Mouse (Mus musculus): ENCODE measurements around the gene Fam221b.

Gene Fam221b

DNA sequence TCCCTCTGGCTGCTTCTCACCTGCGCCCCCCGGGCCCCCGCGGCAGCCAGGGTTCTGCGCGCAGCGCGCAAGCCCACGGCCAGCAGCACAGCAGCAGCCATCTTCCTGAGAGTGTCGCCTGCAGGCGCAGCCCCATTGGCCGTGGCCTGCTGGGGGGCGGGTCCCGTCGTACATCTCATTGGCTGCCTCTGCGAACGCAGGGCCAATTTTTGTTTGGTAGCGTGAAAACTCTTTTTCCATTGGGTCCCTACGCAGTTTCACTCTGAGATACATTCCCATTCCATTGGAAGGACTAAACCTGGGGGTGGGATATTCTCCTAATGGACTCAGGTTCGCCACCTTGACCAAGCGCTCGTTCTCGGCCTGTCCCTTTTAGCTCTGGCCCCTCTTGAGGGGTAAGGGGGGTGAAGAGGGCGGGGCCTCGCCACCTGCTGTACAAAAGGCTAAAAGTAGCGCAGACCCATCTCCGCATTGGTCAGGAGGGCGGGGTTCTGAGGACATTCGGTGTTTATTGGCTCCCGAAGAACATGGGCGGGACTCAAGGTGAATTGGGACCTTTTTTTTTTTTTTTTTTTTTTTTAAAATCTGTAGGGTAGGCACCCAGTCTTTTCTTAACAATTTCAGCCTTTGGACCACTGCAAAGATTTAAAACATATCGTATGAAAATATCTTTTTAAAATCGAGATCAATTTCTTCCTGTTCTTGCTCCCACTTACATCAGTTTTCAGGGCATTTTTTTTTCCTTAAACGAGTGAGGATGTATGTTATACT, 12.4 kb downstream of the Fam221b start, which contains the start of gene Hint2:
Hint2 (minus strand) TSS at position 128 of the 771 bp plus-strand sequence.
- peak; percentile 94 for DNase-seq

DNA sequence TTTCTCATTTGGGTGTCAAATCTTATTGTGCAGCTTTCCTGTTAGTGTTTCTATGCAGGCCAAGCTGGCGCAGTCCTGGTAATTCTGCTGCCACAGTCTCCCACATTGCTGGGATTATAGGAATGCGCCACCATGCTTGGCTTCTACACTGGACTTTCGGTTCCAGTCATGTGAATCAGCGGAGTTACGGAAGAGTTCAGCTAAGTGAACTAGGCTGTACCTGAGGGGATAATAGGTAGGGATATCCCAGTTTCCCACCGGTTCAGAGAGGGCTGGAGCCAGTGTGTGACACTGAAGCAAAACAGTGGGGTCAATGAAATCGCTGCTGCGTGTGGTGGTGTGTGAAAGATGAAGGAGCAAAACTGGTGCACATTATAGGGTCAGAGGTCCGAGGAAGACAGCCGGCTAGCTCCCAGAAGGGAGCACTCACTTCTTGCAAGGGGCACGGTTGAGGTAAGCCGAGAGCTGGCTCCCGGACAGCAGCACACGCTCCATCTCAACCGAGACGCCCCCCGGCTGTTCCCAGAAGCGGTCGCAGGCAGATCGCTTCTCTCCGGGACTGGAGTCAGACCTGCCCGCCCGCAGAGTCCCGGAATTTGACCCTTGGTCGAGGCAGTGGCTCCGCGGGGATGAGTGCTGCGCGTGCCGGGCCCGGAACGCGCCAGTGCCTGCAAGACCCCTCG, 13.1 kb downstream of the Fam221b start:
- peak; percentile 11 for DNase-seq

DNA sequence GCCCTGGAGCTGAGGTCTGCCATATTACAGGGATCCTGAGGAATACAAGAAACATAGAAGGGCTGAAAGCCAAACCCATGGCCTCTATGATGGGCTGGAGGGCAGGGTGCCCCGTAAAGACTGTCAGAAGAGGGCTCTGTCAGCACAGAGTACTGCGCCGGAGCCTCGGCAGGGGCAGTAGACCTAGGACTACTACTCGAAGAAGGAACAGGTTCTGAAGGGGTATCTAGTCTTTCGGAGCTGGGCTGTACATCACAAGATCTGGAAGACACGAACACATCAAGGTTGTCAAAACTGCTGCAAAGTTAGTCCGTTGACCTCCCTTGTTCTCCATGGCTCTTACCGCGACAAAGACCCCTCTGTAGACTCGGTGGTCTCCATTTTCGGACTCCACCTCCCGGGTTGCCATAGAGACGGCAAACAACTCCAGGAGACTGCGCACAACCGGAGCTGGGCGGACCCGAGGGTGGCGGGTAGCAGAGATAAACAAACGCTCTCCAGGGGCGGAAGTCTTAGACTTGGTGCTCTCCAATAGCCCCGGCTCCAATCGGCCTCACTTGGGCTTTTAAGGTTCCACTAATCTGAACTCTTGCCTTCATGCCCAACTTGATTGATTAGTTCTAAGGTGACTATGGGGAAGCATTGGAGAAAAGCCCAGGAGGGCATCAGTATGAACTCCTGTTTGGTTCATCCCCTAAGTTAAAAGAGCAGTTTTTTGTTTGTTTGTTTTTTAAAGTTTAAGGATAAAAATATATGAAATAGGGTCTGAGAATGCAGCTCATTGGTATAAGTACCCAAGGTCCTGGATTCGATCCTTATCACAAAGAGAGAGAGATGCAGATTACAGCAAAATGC, 15.6 kb downstream of the Fam221b start, which contains the start of gene Spag8:
Spag8 (minus strand) TSS at position 434 of the 855 bp plus-strand sequence.
- DNase-seq = peak; percentile 30

DNA sequence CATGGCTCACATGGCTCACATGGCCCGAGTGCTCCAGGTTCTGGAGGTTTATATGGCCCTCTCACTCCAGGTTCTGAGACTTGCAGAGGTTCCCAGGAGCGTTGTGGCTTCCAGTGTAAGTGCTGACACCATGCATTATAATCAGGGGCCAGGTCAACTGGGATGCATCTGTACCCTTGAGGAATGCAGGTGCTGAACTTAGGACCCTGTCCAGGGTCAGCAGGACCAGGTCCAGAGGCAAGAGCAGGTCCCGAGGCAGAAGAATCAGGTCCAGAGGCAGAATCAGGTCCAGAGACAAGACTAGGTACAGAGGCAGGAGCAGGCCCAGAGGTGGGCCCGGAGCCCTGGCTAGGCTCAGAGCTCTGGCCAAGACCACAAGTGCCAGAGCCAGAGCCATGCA, 16.2 kb downstream of the Fam221b start:
- DNase-seq = no peak

DNA sequence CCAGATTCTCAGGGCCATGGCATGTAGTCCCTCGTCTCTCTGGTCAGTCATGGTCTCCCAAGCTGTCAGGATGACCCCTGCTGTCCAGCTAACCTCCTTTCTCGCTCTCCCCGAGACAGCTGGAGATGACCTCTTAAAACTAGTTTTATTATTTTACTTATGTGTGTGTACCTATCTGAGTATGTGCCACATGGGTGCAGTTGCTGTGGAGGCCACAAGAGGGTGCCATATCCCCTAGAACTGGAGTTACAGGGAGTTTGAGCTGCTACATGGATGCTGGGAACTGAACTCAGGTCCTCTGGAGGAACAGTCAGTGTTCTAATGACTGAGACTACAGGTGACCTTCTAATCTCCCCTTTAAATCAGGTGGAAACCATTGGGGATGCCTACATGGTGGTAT, 19.2 kb downstream of the Fam221b start:
- no peak for DNase-seq

DNA sequence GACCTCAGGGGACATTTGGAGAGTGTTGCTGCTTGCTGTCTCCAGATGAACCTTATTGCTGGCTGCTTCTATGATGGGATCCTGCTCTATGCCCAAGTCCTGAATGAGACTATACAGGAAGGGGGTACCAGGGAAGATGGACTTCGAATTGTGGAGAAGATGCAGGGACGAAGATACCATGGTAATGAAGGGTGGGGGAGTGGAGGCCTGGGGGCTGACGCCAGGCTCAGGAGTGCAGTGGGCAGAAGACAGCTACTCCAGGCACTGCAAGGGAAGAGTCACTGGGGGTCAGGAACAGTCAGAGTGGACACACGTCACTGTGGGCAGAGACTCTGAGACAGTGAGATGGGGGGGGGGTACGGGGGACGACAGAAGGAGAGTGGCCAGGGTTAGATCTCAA, 28.5 kb downstream of the Fam221b start:
- DNase-seq = peak; percentile 0

DNA sequence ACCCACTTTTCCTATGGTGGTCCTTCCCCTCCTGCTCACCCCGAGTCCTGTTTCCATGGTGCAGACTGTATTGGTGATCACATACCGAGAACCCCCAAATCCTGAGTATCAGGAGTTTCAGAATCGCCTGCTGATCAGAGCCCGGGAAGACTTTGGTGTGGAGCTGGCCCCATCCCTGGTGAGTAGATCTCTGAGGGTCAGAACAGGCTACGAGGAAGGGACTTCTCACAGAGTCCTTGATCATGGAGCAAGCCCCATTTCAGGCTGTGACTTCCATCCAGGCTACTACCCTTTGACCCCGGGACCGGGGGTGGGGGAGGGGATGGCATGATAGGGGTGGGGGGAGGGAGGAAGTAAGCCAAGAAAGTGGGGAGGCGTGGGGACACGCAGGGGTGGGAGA, 28.9 kb downstream of the Fam221b start:
- peak; percentile 1 for DNase-seq

DNA sequence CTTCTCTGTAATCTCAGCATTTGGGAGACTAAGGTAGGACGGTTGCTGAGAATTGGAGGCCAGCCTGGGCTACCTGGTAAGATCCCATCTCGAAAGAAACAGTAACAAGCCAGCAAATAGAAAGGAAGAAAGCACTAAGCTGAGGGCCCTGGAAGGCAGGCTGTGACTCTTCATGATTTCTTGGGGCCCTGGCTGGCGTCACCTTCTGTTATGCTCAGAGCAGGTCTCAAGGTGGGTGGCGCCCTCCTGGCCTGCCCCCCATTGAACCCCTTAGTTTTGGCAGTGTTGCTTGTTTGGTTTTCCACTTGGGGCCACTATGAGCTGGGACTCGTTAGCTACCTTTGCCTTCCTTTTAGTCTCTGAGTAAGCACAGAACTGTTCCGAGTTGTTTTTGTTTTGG, 32.2 kb downstream of the Fam221b start:
- DNase-seq = peak; percentile 0

DNA sequence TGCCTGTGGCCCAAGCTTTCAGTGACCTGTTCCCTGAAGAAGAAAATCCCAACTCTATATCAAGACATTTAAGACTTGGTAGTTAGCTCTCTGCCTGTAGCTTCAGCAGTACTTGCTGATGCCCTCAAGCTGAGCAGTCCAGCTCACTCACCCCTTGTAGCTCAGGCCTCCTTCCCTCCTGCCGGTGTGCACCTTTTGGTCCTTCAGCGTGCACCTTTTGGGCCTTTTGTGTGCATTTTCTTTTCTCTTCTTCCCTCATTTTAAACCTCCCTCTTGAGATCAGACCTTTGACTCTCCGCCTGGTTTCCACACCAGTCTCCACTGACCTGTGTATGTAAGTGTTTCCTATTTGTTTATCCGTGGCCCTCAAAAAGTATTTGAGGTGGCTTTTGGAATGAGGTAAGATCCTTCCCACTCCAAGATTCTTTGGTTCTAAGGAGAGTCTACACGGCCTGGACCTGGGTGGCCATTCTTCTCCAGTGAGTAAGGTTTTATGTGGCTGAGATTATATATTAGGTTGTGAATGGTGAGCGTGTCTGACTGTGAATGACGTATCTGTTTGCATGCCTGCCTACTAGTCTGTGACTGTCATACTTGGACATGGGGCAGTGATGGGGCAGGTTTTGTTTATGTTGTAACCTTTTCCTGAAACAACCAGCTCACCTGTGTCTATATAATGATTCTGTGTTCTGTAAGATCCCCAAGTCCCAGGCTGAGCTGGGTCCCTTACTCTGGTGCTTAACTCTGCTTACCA, 34.1 kb downstream of the Fam221b start:
- DNase-seq = peak; percentile 1

DNA sequence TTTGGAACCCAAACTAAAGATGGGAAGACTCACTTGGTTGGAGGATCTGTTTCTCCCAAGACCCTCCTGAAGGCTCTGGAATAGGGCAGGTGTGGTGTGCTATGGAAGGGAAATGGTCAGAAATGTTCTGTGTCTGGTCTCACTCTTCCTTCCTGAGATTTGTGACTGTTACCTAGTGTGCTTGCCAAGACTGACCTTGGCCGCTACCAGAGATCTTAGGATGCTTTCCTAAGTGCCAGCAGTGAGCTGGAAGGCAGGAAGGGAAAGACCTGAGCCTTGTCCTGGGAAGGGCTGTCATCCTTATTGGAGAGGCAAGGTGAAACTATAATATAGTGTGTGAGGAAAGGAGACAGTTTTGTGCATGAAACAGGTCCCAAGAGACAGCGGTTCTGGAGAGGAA, 35.2 kb downstream of the Fam221b start:
- no peak for DNase-seq

DNA sequence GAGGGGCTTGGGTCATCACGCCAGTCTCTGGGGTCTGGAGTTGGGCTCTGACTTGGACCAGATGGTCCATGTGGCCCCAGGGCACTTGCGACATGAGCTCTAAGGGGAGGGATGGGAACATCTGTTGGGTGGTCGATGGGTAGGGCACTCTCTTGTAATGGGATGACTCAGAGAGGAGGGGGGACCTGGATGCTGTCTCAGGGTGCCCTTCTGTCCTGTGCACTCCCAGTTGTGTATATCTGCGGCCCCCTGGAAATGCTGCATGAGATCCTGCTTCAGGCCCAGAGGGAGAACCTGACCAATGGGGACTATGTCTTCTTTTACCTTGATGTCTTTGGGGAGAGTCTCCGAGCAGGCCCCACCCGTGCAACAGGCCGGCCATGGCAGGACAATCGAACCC, 35.6 kb downstream of the Fam221b start:
- no peak for DNase-seq

DNA sequence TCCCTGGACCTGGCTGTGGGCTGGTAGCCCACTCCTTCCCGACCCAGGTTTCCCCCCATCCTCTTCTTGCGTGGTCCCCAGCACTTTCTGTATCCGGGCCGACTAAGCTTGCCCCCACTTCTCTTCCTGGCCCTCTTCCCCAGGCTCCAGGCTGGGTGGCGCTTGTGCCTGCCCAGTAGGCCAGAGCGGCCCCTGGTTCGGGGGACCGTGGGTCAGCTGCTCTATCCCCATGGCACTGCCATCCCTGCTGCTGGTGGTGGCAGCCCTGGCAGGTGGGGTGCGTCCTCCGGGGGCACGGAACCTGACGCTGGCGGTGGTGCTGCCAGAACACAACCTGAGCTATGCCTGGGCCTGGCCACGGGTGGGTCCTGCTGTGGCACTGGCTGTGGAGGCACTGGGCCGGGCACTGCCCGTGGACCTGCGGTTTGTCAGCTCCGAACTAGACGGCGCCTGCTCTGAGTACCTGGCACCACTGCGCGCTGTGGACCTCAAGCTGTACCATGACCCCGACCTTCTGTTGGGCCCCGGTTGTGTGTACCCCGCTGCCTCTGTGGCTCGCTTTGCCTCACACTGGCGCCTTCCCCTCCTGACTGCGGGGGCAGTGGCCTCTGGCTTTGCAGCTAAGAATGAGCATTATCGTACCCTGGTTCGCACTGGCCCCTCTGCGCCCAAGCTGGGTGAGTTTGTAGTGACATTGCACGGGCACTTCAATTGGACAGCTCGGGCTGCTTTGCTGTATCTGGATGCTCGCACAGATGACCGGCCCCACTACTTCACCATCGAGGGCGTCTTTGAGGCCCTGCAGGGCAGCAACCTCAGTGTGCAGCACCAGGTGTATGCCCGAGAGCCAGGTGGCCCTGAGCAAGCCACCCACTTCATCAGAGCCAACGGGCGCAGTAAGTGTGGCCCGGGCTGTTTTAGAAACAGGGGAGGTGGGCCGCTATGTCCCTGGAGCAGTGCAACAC, 36.7 kb downstream of the Fam221b start:
- peak; percentile 25 for DNase-seq

DNA sequence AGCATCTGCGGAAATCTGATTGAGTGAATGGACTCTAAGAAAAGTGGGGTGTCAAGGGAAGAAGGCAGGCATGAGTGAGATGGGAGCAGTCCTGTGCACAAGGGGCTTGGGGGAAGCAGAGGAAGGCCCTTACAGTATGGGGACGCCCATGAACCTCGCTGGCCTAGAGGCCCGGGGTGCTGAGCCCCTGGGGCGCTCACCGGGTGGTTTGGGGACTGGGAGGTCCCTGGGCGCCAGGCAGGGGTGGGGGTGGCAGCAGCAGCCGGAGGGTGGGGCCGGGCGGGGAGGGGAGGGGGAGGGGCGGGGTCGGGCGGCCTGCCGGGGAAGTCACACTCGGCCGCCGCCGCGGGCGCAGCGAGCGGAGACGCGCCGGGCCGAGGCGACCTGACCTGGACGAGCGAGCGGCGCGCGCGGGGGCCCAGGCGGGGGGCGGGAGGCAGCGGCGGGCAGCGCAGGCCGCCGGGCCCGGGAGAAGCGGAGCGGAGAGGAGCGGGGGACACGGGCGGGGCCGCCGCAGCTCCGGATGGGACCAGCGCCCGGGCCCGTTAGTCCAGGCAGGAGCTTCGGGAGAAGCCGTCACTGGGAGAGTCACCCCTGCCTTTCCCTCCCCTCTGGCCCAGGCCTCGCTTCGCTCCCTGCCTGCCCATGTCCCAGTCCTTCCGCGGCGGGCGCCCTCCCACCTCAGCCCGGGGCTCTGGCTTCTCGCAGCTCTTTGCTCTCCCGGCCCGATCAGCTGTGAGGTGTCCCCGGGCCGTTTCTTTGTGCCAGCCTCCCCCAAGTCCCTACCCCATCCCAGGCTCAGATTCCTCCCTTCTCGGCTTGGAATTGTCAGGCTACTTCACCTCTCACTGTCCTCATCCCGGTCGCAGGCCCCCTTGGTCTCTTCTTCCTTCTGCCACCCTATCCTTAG, 37.6 kb downstream of the Fam221b start, which contains the start of gene Npr2:
Npr2 (plus strand) TSS at position 890 of the 910 bp plus-strand sequence.
- DNase-seq = peak; percentile 57

DNA sequence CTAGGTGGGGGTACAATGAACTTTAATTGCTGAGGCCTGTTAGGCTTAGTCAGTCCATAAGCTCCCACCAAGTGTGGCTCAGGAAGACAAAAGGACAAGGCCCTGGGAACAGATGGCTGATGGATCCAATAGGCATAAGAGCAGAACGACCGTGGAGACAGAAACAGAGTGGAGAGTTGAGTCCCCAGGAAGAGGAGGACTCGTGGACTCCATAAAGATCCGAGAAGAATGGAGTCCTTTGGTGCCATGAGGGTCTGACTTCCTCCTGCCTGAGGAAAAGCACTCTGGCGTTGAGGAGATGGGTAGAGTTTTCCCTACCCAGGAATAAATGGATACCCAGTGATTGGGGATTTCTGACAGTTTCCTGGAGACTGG, 38.3 kb downstream of the Fam221b start:
- DNase-seq = no peak

DNA sequence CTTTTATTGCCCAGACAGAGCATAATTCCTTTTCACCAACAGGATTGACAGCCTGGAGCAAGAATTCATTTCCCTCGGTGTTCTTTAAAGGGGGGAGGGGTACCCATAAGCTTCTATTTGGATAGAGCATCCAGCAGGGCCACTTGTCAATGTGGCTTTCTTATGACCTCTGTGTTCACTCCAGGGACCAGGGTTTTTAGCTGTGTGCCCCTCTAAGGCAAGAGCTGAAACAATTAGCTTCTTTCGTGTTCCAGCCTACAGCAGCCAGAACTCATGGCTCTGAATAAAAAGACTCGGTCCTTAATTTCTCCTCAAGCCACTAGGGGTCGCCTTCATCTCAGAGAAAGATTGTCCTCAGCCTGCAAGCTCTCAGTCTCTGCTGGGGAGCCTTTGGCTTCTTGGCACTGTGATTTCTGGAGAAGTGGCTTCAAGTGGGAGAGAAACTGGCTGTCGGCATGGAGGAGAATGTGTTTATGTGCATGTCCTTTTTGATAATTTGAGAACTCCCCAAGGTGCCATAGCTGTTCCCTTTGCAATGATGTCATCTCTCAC, 38.8 kb downstream of the Fam221b start:
- peak; percentile 79 for DNase-seq

DNA sequence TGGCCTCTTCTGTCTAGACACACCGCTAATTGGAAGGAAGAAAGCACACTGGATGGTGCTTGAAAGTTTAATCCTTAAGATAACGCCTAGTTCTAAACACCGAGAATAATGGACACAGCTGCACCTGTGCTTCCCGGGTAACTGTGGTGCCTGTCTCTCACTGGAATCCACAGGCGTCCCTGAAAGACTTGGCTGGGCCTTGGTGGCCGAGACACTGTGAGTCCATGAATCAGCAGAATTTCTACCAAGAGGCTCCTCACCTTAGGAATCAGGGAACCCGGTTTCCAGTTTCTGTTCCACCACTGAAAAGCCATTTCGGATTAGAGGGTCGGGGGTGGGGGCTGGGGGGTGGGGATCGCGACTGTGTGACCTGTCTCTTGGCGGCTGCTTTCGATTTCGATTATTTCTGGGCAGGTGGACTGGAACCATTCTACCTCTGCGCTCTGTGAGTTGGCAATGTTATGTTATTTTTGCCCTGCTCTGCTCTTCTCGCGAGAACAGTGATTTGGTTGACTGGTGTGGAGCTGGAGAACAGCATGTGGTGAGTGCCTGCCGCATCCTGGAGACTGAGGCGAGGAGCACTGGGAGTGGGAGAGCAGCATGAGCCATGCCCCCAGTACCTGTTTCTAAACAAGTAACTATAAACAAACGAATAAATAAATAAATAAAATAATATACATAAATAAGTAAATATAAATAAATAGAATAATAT, 39.7 kb downstream of the Fam221b start:
- DNase-seq = no peak

DNA sequence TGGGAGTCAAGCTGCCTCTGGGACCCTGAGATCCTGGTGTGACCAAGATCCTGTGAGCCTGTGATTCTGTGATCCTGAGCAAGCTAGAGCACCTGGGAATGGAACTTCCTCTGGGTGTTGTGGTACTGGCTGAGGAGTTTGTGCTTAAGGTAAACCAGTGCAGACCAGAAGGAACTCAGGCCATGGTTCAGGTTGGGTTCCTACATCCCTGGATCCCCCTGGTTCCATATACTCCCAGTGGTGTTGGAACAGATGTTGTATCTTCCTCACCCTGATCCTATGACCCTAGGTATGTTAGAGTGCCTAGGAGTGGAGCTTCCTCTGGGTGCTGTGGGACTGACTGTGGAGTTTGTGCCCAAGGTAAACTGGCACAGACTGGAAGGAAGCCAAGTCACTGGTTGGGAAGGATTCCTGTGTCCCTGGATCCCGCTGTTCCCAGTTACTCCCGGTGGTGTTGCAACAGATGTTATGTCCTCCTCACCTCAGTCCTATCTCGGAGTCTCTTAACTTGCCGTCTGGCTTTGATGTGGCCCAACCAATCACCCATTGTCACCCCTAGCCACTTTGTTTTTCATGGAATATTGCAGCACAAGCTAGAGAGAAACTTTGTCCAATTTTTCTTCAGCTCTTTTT, 48.7 kb downstream of the Fam221b start:
- no peak for DNase-seq

DNA sequence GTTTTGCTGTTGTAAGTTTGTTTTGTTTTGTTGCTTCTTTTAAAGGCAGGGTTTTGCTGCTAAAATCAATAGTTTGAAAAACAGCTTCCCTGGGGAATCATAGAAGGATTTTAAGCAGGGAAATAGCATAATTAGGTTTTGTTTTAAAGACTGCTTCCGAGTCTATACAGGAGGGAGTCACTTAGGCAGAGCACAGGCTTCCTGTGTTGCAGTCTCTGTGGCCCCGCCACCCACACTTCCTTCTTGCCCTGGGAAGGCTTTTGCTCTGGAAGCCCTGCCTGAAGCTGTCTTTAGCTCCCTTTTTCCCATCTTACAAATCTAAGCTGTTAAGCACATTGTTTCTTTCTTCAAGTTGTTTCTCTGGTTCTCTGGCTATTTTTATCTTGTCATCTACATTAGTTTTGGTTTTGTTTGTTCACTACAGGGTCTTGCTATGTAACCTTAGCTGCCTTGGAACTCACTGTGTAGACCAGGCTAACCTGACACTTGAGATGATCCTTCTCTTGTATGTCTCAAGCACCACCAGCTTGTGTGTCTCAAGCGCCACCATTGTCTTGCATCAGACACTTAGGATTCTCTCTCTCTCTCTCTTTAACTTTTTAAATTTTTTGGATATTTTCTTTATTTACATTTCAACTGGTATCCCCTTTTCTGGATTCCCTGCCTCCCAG, 55.8 kb downstream of the Fam221b start:
- DNase-seq = no peak

All from right cerebral cortex, postnatal 25 days (tissue).